Mouse (Mus musculus): ENCODE measurements around the gene Crispld2. TPM values are rescaled to one million over a fixed set of nuclear protein-coding genes. Genes with fewer than 3 reads are reported as not detected.

Crispld2 gene
- polyA plus RNA-seq, 1 experiment: 16.7 TPM

DNA sequence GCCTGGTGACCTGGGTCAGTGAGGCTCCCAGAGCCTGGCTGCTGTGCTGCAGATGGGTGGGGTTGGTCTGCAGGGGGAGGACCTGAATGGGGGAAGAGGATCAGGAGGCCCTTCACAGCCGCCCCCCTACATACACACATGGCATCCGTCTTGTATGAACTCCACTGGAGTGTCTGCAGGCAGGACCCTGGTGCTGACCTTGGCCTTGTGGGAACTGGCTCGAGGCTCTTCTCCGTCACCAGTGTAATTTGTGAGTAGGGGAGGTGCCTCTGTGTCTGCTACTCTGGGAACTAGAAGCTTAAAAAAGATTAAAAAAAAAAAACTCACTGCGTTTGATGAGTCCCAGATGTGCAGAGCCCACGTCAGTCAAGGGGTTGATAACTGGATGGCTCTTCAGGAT lies 2.3 kb downstream of the Crispld2 start:
- H3K4me3 ChIP-seq (ENCODE audit: insufficient read depth, low read depth, low read length): no peak overlapping the region
- no peaks in the 10 kb centered on the region for H3K27me3 ChIP-seq (replicated peaks; ENCODE audit: control insufficient read depth, insufficient read depth, low read length)
- no peak overlapping the region for H3K27ac ChIP-seq (ENCODE audit: insufficient read depth, low read depth, low read length)
- no peak for TF ChIP-seq CTCF (conservative IDR thresholded peaks at IDR 0.05; ENCODE audit: insufficient read depth, insufficient read length, low read depth, low read length)
- no peak for TF ChIP-seq POLR2A (IDR thresholded peaks at IDR 0.05; ENCODE audit: low read depth, low read length)
- WGBS: 73% methylated on average over 6 of the region's 6 CpGs
- no peaks in the 10 kb centered on the region for H3K4me1 ChIP-seq (ENCODE audit: control insufficient read depth, insufficient read depth, low read length)
- DNase-seq: peak; percentile 30
- H3K36me3 ChIP-seq (ENCODE audit: control insufficient read depth, insufficient read depth, low read length): no peaks in the 10 kb centered on the region

DNA sequence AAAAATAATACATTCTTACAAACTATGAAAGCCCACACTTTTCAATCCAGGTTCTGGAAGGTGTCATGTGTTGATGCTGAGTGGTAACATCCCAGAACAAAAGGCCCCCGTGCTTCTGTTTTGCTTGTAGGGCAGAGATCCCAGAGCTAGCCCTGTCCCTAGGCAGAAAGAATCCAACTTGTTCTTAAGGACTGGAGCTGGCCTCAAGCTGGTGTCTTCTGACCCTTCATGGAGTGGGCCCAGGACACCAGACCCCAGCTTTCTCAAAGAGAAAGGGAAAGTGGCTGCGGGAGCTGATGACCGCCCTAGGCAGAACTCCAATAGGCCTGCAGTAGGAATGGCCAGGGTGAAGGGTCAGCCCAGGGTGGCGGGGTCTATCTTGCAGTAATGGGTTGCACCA lies 5.0 kb downstream of the Crispld2 start:
- Histone ChIP-seq H3K36me3 (ENCODE audit: control insufficient read depth, insufficient read depth, low read length) (no peaks in the 10 kb centered on the region), H3K27me3 (replicated peaks; ENCODE audit: control insufficient read depth, insufficient read depth, low read length) (no peaks in the 10 kb centered on the region), H3K4me1 (ENCODE audit: control insufficient read depth, insufficient read depth, low read length) (peaks cover 11% of the 10 kb centered on the region; the same call in 1 of the 2 replicates), H3K4me3 (ENCODE audit: insufficient read depth, low read depth, low read length) (no peak overlapping the region), H3K27ac (ENCODE audit: insufficient read depth, low read depth, low read length) (no peak overlapping the region)
- peak; percentile 32 for DNase-seq
- WGBS: 82% methylated on average over 4 of the region's 4 CpGs
- TF ChIP-seq POLR2A (IDR thresholded peaks at IDR 0.05; ENCODE audit: low read depth, low read length) (no peak), CTCF (conservative IDR thresholded peaks at IDR 0.05; ENCODE audit: insufficient read depth, insufficient read length, low read depth, low read length) (no peak)

DNA sequence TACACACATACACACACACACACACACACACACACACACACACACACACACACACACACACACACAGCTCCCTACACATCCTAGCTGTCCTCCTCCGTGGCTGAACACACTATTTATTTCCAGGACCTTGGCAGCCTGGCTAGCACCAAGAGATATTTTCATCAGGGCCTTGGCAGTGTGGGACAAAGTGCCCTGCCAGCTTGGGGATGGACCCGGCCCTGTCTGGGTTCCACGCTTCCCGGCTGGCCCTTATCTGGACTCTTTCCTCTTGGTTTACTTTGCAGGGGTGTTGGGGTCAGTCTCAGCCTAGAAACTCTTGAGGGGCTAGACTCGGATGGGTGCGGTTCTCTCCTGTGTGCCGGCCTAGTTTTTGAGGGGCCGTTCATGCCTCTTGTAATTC lies 8.2 kb downstream of the Crispld2 start:
- Histone ChIP-seq H3K4me3 (ENCODE audit: insufficient read depth, low read depth, low read length) (no peak overlapping the region), H3K27ac (ENCODE audit: insufficient read depth, low read depth, low read length) (no peak overlapping the region), H3K4me1 (ENCODE audit: control insufficient read depth, insufficient read depth, low read length) (peaks cover 34% of the 10 kb centered on the region), H3K36me3 (ENCODE audit: control insufficient read depth, insufficient read depth, low read length) (no peaks in the 10 kb centered on the region), H3K27me3 (replicated peaks; ENCODE audit: control insufficient read depth, insufficient read depth, low read length) (no peaks in the 10 kb centered on the region)
- DNase-seq: no peak
- 70% methylated on average over 8 of the region's 8 CpGs for WGBS
- TF ChIP-seq POLR2A (IDR thresholded peaks at IDR 0.05; ENCODE audit: low read depth, low read length): no peak

DNA sequence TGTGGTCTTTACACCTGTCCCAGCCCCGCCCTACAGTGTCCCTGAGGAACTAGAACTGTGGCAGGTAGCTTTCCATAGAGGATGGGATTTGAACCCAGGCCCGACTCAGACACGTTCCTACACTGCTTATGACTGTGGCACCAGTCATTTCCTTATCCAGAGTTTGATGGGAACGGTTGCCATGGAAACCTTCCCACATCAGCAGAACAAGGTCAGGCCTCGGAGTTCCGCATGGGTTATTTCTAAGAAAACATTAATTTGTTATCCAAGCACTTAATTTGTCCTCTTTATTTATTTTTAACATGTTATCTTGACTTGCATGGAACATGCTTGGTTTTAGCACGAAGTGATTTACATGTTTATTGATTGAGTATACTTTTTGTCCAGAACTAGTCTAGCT lies 9.5 kb downstream of the Crispld2 start:
- Histone ChIP-seq H3K4me3 (ENCODE audit: insufficient read depth, low read depth, low read length) (no peak overlapping the region), H3K36me3 (ENCODE audit: control insufficient read depth, insufficient read depth, low read length) (no peaks in the 10 kb centered on the region), H3K27ac (ENCODE audit: insufficient read depth, low read depth, low read length) (no peak overlapping the region), H3K4me1 (ENCODE audit: control insufficient read depth, insufficient read depth, low read length) (peaks cover 34% of the 10 kb centered on the region), H3K27me3 (replicated peaks; ENCODE audit: control insufficient read depth, insufficient read depth, low read length) (no peaks in the 10 kb centered on the region)
- TF ChIP-seq POLR2A (IDR thresholded peaks at IDR 0.05; ENCODE audit: low read depth, low read length) (no peak), CTCF (conservative IDR thresholded peaks at IDR 0.05; ENCODE audit: insufficient read depth, insufficient read length, low read depth, low read length) (no peak)
- DNase-seq: peak; percentile 95
- 26% methylated on average over 7 of the region's 7 CpGs for WGBS

DNA sequence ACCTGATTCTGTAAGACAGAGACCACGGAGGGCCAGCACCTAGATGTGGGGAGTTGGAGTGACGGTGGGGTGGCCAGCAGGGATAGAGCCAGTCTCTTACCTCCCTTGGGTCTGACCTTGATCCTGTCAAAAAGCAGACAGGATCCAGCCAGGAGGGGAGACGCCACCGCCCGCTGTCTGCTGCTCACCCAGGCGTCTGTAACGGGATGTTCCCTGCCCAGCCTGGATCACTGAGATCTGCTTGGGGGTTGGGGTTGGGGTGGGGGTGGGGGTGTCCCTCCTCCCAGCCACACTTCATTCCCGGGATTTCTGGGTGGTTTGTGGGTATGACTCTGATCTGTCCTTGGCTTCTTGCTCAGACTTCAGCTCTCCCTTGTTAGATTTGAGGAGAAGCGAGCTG lies 10.1 kb downstream of the Crispld2 start:
- no peaks in the 10 kb centered on the region for H3K36me3 ChIP-seq (ENCODE audit: control insufficient read depth, insufficient read depth, low read length)
- no peaks in the 10 kb centered on the region for H3K27me3 ChIP-seq (replicated peaks; ENCODE audit: control insufficient read depth, insufficient read depth, low read length)
- 44% methylated on average over 9 of the region's 9 CpGs for WGBS
- H3K4me1 ChIP-seq (ENCODE audit: control insufficient read depth, insufficient read depth, low read length): peaks cover 34% of the 10 kb centered on the region
- TF ChIP-seq CTCF (conservative IDR thresholded peaks at IDR 0.05; ENCODE audit: insufficient read depth, insufficient read length, low read depth, low read length) (no peak), POLR2A (IDR thresholded peaks at IDR 0.05; ENCODE audit: low read depth, low read length) (no peak)
- DNase-seq: peak; percentile 62
- no peak overlapping the region for H3K4me3 ChIP-seq (ENCODE audit: insufficient read depth, low read depth, low read length)
- H3K27ac ChIP-seq (ENCODE audit: insufficient read depth, low read depth, low read length): peak overlapping the region; percentile 89

DNA sequence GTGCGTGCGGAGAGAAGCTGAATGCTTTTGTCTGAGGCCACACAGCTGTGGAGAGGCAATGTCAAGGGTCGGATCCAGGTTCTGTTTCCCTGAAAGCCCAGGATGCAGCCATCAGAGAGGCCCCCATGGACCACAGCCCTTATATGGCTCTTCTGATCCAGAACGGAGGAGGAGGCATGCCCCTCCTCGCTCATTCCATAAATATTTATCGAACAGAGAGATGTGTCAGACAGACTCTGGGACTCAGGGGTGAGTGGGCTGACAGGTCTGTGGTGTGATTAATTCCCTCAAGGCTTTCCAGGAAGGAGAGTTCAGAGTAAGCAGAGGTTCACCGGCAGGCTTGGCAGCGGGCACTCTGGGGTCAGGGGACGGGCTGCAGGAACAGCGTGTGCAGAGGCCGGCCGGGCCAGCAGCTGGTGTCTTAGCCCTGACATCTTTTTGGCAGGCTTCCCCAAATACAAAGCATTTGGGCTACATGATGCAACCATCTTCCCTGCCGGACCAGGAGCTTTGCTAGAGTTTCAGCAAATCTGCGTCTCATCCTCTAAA lies 12.0 kb downstream of the Crispld2 start:
- peaks cover 34% of the 10 kb centered on the region for H3K4me1 ChIP-seq (ENCODE audit: control insufficient read depth, insufficient read depth, low read length)
- no peaks in the 10 kb centered on the region for H3K36me3 ChIP-seq (ENCODE audit: control insufficient read depth, insufficient read depth, low read length)
- no peaks in the 10 kb centered on the region for H3K27me3 ChIP-seq (replicated peaks; ENCODE audit: control insufficient read depth, insufficient read depth, low read length)
- peak; percentile 96 for DNase-seq
- H3K4me3 ChIP-seq (ENCODE audit: insufficient read depth, low read depth, low read length): no peak overlapping the region
- H3K27ac ChIP-seq (ENCODE audit: insufficient read depth, low read depth, low read length): peak overlapping the region; percentile 6; the same call in 1 of the 2 replicates
- TF ChIP-seq CTCF (conservative IDR thresholded peaks at IDR 0.05; ENCODE audit: insufficient read depth, insufficient read length, low read depth, low read length) (no peak), POLR2A (IDR thresholded peaks at IDR 0.05; ENCODE audit: low read depth, low read length) (no peak)
- WGBS: 22% methylated on average over 14 of the region's 14 CpGs

DNA sequence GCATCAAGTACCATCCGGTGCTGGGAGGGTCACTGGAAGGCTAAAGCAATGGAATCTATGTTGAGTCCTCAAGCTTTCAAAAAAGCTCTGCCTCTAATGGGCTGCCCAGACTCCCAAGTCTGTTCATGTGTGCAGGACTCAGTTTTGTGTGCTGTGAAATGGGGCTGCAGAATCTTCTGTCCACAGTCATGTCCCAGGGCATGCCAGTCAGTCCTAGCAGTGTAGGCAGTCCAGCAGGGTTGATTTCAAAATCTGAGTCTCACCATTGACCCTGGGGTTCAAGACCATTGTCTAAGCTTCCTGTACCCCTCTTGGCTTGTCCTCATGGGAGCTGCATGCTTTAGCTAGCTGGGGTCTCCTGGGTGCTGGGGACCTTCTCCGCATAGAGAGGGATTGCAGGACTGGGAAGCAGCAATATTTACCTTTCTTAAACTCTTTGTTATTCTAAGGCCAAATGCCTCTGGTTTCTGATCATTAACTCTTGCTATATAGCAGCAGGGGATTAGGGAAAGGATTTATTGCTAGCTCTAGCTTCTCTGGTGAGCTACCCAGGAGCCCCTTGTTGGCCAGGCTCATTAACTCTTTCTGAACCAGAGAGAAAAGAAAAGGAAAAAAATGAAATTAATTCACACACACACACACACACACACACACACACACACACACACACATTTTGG lies 12.6 kb downstream of the Crispld2 start:
- DNase-seq: no peak
- H3K4me1 ChIP-seq (ENCODE audit: control insufficient read depth, insufficient read depth, low read length): peaks cover 34% of the 10 kb centered on the region
- H3K27ac ChIP-seq (ENCODE audit: insufficient read depth, low read depth, low read length): no peak overlapping the region
- no peaks in the 10 kb centered on the region for H3K27me3 ChIP-seq (replicated peaks; ENCODE audit: control insufficient read depth, insufficient read depth, low read length)
- H3K36me3 ChIP-seq (ENCODE audit: control insufficient read depth, insufficient read depth, low read length): no peaks in the 10 kb centered on the region
- WGBS: 44% methylated on average over 2 of the region's 2 CpGs
- no peak overlapping the region for H3K4me3 ChIP-seq (ENCODE audit: insufficient read depth, low read depth, low read length)
- TF ChIP-seq CTCF (conservative IDR thresholded peaks at IDR 0.05; ENCODE audit: insufficient read depth, insufficient read length, low read depth, low read length) (no peak), POLR2A (IDR thresholded peaks at IDR 0.05; ENCODE audit: low read depth, low read length) (no peak)

Measured in kidney, adult 2 months (tissue).